Mouse (Mus musculus): ENCODE measurements around the gene Il1rap.

Il1rap gene

DNA sequence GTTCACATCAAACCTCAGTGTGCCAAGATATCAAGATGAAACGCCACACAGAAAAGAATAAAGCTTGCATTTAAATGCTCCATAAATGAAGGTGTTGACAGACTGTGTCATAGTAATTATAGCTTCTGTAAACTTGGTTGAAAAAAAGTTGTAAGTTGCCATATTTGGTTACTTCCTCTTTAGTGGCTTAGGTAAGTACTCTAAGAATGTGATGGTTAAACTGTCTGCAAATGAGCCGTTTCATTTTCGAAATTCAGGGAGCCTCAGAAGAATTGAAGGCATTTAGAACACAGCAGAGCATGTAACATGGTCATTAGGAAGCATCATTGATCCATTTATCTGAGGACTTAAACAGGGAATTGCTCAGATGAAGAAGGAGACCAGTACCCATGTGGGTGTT lies 146.6 kb downstream of the Il1rap start:
- DNase-seq (ENCODE audit: low read depth): no peak

DNA sequence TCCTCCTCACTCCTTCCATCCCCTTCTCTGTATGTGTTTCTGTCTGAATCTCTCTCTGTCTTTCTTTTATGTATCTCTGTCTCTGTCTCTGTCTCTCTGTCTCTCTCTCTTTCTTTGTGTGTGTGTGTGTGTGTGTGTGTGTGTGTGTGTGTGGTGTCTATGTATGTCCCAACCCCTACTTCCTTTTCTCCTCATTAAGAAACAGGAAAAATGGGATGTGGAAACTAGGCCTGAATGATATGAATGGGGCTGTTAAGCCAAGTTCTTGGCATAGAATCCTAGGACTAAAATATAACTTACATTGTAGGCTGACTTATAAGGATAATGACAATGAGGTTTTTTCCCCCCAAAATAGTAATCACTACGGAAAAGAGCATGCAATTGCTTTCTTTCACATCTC lies 149.4 kb downstream of the Il1rap start:
- DNase-seq (ENCODE audit: low read depth): no peak

DNA sequence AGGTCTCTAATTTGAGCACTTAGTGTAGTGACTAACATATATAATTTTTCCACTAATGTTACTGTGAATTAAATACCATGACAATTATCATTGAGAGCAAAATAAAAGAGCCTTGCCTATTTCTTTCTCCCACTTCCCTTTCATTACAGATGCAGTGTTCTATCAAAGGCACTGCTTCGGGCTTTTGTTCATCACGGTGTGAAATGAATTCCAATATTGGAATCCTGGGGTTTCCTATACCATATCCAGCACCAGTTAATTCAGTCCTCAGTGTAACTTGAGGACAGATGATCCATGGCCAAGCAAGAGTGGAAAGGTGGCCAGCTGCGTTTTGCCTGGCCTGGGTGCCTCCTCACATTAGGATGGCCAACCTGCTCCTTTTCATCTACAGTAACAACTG lies 151.1 kb downstream of the Il1rap start:
- no peak for DNase-seq (ENCODE audit: low read depth)

- DNase-seq (ENCODE audit: low read depth): no peak
Measured at GRCm38 (mm10) chr16:26755381-26756155, 174.1 kb downstream of the Il1rap start.

GRCm38 (mm10) chr16:26775976-26776375 lies 194.5 kb downstream of the Il1rap start:
- DNase-seq (ENCODE audit: low read depth): no peak

DNA sequence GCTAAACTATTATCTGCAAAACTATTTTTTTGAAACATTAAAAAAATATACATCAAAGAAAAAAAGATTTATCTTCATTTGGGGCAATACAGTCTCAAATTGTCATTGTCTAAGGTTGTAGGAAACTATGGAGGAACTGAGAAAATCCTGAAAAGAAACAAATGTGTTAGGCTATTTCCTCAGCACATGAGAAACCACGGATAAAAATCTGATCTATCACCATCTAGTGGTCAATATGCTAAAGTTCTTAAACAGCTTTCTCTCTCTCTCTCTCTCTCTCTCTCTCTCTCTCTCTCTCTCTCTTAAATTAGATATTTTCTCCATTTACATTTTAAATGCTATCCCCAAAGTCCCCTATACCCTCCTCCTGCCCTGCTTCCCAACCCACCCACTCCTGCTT lies 195.6 kb downstream of the Il1rap start:
- DNase-seq (ENCODE audit: low read depth): no peak

Measured in naive thymus-derived CD4-positive, alpha-beta T cell, adult 2 months (primary cell).